Mouse (Mus musculus): ENCODE measurements around the gene Mrps14.

Gene Mrps14

GRCm38 (mm10) chr1:160227850-160228249 is 32.8 kb downstream of the Mrps14 start:
- DNase-seq (ENCODE audit: low read depth, low spot score): no peak

GRCm38 (mm10) chr1:160231013-160231412 is 36.0 kb downstream of the Mrps14 start:
- no peak for DNase-seq (ENCODE audit: low read depth, low spot score)

GRCm38 (mm10) chr1:160232113-160232512 is 37.1 kb downstream of the Mrps14 start:
- DNase-seq (ENCODE audit: low read depth, low spot score): no peak

GRCm38 (mm10) chr1:160233921-160234320 is 38.9 kb downstream of the Mrps14 start:
- no peak for DNase-seq (ENCODE audit: low read depth, low spot score)

GRCm38 (mm10) chr1:160237981-160238380 is 43.0 kb downstream of the Mrps14 start:
- DNase-seq (ENCODE audit: low read depth, low spot score): no peak

GRCm38 (mm10) chr1:160238852-160239443 is 43.9 kb downstream of the Mrps14 start:
- DNase-seq (ENCODE audit: low read depth, low spot score): no peak

- no peak for DNase-seq (ENCODE audit: low read depth, low spot score)
Observed at GRCm38 (mm10) chr1:160240091-160240490, 45.1 kb downstream of the Mrps14 start.

GRCm38 (mm10) chr1:160244689-160245088 is 49.7 kb downstream of the Mrps14 start:
- no peak for DNase-seq (ENCODE audit: low read depth, low spot score)

- no peak for DNase-seq (ENCODE audit: low read depth, low spot score)
Observed at GRCm38 (mm10) chr1:160245954-160246353, 50.9 kb downstream of the Mrps14 start.

- DNase-seq (ENCODE audit: low read depth, low spot score): no peak
Observed at GRCm38 (mm10) chr1:160246844-160247243, 51.8 kb downstream of the Mrps14 start.

- DNase-seq (ENCODE audit: low read depth, low spot score): no peak
Observed at GRCm38 (mm10) chr1:160247473-160247872, 52.5 kb downstream of the Mrps14 start.

GRCm38 (mm10) chr1:160249786-160250185 is 54.8 kb downstream of the Mrps14 start:
- no peak for DNase-seq (ENCODE audit: low read depth, low spot score)

GRCm38 (mm10) chr1:160250782-160251181 is 55.8 kb downstream of the Mrps14 start:
- no peak for DNase-seq (ENCODE audit: low read depth, low spot score)

GRCm38 (mm10) chr1:160251388-160252007 is 56.5 kb downstream of the Mrps14 start:
- DNase-seq (ENCODE audit: low read depth, low spot score): no peak
